Mouse (Mus musculus) heart, embryonic 11.5 days (tissue): Measurements from ENCODE around the gene Bpifb9b. TPM values are rescaled to one million over a fixed set of nuclear protein-coding genes. Genes with fewer than 3 reads are reported as not detected.

Experiments used
- polyA plus RNA-seq: library from polyadenylated mRNA; unstranded; fragments of >200 nt; fragmentation: Nextera tagmentation; extraction: Ambion mirVana; gene quantifications from 2 replicates; pipeline ENCODE4 v1.2.1, GENCODE M21; 2014

Bpifb9b gene
- polyA plus RNA-seq, 1 experiment from 2014 or later: not detected

Other genes starting within 250 kb of the Bpifb9b start
- gene Bpifa3, start 176.9 kb upstream of the Bpifb9b start, polyA plus RNA-seq: not detected in 2 replicates
- gene Bpifa1, start 164.3 kb upstream of the Bpifb9b start, polyA plus RNA-seq: not detected in 2 replicates
- gene Bpifa5, start 144.6 kb upstream of the Bpifb9b start, polyA plus RNA-seq: not detected in 2 replicates
- 0.13 and 0.27 TPM in 2 replicates for gene Bpifb1, start 116.4 kb upstream of the Bpifb9b start, polyA plus RNA-seq
- gene Bpifb5, start 83.5 kb upstream of the Bpifb9b start, polyA plus RNA-seq: 0.35 and 0.40 TPM in 2 replicates
- gene Bpifb9a, start 49.4 kb upstream of the Bpifb9b start, polyA plus RNA-seq: not detected in 2 replicates
- gene Cdk5rap1, start 65.8 kb downstream of the Bpifb9b start, polyA plus RNA-seq: 14.1 and 18.3 TPM in 2 replicates
- 14.6 and 22.2 TPM in 2 replicates for gene Snta1, start 100.9 kb downstream of the Bpifb9b start, polyA plus RNA-seq
- gene Cbfa2t2, start 129.3 kb downstream of the Bpifb9b start, polyA plus RNA-seq: 31.2 and 34.0 TPM in 2 replicates
- 0.89 and 1.4 TPM in 2 replicates for gene 1700003F12Rik, start 239.9 kb downstream of the Bpifb9b start, polyA plus RNA-seq
- gene Actl10, start 244.5 kb downstream of the Bpifb9b start, polyA plus RNA-seq: not detected in 2 replicates